Mouse (Mus musculus) olfactory bulb, adult 2 months (tissue): ENCODE measurements around the gene Stfa3.

Experiments used
- CTCF ChIP-seq: fragments of 200-500 bp; IDR thresholded peaks from 2 replicates; pipeline ENCODE4 v1.5.1; 2012; ENCODE audit warnings: low read depth, mild to moderate bottlenecking, low read length, moderate library complexity; ENCODE audit not compliant: insufficient read depth
- POLR2A ChIP-seq: fragments of 200-500 bp; IDR thresholded peaks from 2 replicates; pipeline ENCODE4 v1.6.1; 2012; ENCODE audit warnings: mild to moderate bottlenecking, low read depth, low read length, moderate library complexity; ENCODE audit not compliant: insufficient read depth

GRCm38 (mm10) chr16:36475530-36475929 is 20.3 kb upstream of the Stfa3 start:
- TF ChIP-seq POLR2A (no peak), CTCF (no peak)
